Mouse (Mus musculus) thymus, postnatal 10 days (tissue): ENCODE measurements around the gene Plekhg1.

ENCODE experiments used
- DNase-seq, 2 experiments: peaks; one replicate each; pipeline ENCODE4 v3.0.0; 2021; ENCODE audit warnings: low spot score in 2 of 2

Gene Plekhg1

DNA sequence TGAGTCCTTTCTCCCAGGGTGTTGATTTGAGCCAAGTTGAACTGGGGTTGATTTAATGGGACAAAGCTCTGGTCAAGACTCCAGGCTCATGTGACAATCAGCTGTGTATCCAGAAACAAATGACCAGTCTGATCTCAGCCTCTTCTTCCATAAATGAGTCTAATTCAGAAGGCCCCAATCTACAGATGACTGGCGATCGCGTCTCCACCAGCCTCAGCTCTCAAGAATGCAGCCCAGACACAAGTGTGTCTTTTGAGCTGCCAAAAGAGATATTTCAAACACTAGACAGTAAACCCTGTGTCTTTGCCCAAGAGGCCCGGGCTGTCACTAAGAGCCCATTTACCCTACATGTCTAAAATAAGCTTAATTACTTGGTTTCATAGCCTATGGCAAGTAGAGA is 148.3 kb downstream of the Plekhg1 start:
- no peak for DNase-seq

DNA sequence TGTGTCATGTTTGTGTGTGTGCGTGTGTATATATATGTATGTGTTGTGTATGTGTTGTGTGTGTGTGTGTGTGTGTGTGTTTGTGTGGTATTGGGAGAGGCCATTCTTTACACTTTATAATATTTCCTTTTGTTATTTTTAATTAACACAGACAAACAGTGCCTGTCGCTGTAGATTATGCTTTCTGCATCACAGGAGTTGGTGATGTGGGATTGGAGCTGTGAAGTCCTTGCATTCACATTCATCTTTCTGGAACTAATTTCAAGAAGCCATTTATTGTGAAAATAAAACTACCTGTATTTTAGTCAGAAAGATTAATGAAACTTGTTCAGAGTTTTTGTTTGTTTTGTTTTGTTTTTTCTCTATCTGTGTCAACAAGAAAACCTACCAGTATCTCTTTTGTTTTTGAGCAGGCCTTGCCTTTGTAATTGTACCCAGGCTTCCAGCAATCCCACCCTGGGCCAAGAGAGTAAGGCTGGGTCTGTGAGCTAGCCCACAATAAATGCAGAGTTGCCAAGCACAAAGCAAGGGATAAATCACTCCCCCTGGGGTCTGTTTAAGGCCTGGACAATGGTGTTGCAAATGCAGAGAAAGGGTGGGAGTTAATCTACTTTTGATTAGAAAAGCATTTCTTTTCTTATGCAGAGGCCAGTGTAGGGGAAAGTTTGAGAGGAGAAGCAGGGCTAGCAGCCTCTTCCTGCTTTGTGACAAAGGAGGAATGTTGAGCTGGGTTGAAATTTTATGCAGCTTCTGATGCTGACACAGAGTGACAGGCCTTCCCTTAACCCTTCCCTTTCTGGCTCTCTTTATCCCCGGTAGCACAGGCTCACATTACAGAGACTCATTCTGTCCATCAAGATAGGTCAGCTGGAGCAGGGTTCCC is 151.5 kb downstream of the Plekhg1 start:
- no peak for DNase-seq

DNA sequence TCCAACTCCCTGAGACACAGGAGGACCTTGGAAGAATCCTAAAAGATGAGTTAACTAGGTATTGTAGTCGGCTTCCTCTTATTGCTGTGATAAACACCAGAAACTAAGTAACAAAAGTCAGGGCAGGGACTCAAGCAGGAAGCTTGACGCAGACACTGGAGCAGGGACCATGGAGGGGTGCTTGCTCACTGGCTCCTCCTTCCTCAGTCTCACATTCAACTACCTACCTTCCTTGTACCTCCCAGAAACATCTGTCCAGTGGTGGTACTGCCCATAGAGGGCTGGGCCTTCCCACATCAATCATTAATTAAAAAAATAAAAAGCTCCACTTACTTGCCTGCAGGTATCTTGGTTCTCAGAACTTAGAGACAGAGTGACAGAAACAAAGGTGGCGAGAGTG is 152.2 kb downstream of the Plekhg1 start:
- DNase-seq: no peak

DNA sequence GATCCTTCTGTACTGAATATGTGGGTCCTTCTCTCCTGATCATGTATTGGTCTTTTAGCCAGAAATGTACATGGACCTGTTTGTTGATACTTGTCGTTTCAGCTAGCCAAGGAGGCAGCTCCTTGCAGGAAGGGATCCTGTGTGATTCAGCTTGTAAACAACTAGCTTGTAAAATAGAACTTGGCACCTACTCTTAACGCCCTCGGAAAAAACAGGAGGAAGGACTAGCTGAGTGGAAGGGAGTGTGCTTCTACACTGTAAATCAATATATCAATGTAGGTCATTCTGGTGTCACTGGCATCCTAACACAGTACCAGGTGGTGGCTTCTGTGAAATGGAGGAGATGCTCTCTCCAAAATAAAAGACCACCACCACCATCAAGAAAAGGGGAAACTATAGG is 157.9 kb downstream of the Plekhg1 start:
- no peak for DNase-seq

DNA sequence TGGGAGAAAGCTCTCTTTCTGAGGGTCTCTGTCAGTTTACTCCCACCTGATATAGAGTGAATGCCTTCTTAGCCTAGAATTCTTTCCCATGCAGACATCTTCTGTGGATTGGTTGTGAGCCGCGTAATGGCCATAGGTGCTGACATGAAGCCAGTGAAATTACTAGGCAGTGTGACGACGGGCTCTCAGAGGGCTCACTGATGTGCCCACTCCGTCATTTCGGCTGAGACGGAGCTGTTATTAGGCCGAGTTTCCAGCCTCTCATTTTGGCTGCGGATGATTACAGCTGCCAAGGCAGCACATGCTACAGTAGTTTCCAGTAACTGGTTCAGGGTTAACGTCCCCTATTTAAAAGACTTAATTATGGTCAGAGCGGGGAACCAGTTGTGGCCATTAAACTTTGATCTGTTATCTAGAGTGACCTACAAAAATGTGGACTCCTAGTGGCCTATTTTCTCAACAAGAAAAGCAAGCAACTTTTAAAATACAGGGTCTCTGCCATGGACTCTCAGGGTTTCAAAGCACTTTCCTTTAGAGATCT is 160.3 kb downstream of the Plekhg1 start:
- no peak for DNase-seq

DNA sequence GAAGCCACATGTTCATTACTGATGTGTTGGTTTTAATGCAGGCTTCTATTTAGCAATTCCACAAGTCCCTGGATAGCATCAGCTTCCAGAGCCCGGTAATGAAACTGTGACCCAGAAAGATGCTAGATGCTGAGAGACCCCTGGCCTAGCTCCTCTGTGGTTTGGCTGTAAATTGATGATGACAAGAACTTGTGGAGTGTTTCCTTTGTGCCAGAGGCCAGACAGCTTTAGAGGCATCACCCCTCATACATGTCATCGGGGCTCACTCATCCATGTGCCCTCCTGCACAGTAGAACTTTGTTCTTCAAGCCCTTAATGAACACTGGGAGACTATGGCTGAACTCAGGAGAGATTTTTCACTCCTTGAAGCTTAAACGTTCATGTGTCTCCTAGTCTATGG is 165.6 kb downstream of the Plekhg1 start:
- no peak for DNase-seq

DNA sequence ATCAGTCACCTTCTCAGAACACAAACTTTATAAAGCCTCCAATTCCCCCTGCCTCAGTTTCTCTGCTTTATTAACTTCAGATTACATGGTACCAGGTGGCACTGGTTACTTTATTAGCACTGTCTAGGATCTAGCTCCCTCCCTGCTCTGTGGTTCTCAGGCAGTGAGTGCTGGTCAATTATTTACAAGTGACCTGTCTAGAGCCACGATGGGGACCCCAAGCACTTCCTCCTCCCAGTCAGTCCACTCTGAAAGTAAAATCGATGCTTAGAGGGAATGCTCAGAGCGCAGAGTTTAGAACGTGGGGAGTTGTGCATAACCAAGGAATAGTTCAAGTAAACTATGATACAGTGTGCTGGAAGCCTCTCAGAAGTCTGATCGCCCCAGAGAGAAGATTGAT is 173.9 kb downstream of the Plekhg1 start:
- DNase-seq: no peak

DNA sequence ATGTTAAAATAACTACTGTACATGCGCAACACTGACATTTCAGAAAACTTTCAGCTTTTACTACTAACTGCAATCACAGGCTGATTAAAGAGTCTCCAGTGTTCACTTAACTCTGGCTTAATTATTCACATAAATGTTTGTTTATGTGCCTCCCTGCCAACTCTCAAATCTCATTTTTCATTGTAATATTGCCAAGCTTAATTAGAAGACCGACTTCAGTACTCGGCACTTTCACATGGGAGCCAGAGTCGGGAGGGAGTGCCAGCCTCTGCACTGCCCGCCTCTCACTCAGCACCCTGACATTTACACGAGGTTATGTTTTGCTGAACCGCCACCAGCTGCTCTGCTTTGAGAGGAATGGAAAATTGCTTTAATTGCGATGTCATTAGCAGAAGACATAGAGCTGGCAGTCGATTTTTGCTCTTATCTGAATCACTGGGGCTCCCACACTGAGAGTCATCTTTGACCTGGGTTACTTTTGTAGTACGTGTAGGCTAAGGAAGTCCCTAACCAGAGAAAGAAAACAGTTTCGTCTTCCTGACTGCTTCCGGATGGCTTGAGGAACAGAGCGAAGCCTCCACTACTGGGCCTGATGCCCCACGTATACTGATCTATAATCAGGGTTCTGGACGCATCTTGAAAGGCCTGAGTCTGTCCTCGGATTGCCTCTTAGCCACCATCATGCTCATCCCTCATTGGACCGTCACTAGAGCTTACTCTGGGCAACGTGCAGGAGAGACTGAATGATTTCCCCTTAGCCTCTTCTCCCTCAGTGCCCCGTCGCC is 180.4 kb downstream of the Plekhg1 start:
- DNase-seq: no peak

DNA sequence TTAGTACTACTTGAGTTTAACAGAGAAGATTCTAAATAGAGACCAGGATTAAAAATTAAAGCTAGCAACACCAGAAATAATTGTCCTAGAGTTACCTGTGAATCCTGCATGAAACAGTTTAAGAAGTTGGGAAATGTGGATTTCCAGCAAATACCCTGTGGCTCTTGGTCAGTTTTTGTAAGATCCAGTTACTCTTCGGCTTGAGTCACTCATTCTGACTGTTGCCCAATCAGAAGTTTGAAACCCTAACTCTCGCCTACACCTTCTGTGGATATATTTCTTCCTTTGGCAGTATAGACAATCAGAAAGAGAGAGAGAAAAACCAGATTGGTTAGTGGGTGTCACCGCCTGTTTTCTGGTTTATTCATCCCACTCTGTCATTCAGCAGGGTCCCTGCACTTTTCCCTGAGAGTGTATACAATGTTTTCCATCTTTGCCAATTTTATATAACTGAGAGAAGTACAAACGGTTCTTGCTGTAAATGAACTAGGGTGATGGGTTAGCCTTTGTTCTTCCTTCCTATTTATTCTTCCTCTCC is 187.9 kb downstream of the Plekhg1 start:
- DNase-seq: no peak

DNA sequence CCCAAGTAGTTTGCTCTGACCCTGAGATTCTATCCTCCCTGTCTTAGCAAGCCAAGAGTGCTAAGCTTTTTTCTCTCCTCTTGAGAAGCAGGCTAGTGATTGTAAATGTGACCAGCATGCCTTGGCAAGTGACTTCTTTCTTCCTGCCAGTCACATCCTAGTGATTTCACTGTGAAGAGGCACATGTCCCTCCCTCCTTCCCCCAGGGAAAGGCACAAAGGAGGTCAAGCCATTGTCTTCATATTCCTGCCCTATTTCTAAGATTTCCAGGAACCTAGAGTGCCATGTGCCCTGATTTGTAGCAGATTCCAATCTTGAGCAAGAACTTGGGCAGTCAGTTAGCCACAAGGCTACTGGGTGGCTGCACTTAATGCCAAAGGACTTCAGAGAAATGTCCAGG is 191.7 kb downstream of the Plekhg1 start:
- DNase-seq: no peak

DNA sequence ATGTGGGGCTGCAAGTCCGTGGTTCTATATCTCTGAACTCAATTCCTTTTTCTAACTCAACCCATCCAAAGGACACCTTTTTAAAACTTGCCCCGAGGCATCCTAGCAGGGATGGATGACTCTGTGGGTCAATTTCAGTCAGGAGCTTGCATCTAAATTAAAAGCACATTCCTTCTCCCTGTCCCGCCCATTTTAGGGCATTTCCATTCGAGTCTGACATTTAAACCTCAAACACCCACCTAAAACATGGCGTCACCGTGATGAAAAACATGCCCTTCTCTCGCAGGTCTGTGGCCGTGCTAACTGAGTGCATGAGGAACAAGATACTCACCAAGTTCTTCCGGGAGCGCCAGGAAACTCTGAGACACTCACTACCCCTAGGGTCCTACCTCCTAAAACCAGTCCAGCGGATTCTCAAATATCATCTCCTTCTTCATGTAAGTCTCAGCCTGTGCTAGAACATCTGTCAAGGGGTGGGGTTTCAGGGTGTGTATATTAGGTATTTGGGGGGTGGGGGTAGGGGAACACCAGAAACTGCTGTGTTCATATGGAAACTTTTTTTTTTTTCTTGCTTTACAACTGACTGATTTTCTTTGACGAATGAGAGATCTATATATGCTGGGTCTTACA is 193.3 kb downstream of the Plekhg1 start:
- DNase-seq: no peak

DNA sequence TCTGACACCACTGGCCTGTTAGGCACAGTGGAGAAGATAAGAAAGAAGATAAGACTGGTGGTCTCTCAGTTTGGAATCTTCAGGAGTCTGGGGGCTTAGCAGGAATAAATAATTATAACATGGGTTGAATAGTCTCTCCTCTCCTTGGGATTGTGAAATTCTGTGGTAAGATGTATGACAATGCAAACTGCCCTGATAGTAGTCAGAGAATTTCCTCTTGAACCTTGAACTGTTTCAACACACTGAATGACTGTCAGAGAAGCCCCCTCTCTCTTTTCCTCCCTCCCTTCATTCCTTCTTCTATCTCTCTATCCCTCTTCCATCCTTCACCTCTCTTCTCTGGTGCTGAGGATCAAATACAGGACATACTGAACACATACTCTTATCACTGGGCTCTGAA is 196.7 kb downstream of the Plekhg1 start:
- no peak for DNase-seq

DNA sequence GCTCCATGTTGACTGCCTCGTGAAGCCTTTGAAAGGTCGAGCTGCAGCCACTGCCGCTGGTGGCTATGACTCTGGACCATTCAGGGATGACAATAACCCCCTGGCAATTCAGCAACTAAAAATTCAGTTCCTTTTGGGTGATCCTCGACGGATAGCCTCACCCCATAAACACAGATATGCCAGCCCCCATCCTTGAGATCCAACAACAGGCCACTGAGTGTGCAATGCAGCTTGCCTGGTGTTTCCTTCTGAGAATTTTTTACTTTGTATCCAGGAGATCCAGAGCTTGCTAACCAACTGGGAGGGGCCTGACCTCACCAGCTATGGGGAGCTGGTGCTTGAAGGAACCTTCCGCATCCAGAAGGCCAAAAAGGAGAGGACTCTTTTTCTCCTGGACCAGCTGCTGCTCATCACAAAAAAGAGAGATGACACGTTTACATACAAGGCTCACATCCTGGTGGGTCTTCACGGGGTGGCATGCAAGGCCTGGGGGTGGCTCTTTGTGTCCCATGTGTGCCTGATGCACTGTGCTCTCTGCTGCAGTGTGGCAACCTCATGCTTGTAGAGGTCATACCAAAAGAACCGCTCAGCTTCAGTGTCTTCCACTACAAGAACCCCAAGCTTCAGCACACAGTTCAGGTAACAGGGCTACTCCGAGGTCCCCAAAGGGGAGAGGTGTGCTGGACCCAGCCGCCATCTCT is 199.9 kb downstream of the Plekhg1 start:
- DNase-seq: no peak

DNA sequence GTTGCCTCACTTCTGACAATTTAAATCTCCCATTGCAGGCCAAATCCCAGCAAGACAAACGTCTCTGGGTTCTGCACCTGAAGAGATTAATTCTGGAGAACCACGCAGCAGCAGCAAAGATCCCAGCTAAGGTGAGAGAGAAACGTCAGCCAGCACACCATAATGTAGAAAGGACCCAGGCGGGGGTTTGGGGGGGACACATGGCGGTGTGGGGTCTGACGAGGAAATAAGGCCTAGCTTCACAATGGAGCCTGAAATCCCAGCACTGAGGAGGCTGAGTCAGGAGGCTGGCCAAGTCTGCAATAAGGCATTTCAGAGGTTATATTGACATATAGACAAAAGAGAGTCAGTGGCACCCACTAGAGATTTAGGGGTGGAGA is 200.4 kb downstream of the Plekhg1 start:
- DNase-seq: no peak

DNA sequence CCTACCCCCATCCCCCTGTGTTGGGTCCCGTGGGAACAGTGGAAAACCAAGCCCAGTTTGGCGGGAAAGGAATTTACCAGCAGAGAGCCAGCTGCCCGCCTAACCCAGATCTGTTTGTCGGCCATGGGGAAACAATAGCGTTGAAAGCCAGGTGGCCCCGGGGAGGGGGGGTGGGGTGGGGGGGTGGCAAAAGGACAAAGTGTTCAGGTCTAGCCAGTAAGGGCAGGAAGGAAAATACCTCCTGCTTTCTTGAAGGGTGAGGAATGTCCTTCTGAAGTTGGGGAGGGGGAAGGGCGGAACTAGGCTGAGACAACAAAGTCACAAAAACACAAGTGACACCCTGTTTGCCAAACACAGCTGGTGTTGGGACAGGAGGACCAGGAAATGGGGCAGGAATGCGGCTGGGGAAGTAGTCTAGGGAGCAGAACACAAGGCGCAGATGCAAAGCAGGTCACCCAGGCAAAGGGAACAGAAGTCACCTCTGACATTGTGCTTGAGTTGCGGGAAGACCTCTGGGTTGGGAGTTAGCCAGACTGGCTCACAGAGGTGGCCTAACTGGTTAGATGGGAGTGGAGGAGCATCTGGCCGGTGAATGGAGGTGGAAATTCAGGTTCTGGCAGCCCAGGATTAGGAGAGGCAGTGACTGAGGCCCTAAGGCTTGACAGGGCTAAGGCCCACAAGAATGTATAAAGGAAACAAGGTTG is 201.0 kb downstream of the Plekhg1 start:
- DNase-seq: no peak

DNA sequence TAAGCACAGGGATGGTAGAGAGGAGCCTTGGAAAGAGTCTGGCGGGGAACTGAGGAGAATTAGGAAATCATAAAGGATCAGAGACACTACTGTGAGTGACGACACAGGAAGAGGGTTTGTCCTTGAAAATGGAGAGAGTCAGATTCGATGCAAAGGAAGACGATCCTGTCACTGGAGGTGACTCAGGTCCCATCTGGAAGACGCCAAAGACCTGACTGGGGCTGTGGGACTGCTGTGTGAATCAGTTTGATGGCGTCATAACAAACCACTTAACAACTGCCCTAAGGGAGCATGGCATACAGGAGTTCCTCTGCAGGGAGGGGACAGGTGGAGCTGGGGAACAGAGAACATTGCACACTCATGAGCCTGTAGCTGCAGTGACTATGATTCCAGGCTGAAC is 202.1 kb downstream of the Plekhg1 start:
- no peak for DNase-seq

DNA sequence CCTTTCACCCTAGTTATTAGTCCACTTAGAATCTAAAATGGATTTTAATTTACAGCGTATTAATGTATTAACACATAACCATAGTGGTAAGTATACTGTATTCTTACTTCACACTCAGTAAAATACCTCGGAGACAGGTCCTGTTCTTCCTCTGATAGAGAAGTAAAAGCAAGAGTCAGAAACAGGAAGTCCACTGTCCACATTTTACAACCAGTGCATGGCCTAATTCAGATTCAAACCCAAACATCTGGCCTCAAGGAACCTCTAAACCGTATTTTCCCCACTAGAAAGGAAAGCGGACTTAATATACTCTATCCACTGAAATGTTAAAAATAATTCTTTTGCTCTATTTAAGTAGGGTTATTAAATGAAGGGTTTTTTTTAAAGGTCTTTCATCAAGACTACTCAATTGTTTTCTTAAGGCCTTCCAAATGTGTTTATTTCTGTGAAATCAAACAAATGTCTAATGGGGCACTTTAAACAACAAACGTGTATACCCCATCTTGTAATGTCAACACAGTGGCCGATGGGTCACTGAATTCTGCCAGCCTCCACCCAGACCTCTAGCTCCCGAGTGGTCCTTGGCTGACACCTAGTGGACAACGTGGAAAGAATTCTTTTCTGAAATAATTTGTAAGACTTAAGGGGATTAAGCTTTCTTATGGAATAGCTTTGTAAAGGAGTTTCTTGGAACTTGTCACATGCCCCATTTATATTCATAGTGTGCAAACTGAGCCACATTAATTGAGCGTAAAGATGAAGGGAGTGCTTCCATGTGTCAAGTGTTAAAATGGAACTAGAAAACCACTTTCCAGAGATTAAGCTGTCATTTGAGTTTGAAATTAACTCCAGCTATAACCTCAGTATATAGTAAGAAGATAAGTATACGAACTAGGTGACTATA is 203.6 kb downstream of the Plekhg1 start:
- DNase-seq: peak in 1 of 2 experiments; percentile 39

DNA sequence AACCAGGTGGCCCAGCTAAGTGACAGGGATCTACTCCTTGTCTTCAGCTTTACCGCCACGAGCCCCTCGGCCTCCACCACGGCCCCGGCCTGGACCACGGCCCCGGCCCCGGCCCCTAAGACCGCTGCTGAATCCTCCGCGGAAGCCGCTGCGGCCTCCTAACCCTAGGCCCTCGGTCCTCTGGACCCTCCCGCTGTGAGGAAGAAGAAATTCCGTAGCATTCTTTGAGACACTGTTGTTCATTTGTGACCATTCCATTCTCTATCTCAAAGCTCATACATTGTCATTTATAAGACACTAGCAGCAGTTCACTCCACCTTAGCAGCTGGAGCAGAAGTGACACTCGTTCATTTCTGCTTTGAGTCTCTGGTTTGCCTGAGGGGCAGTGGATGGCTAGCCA is 206.7 kb downstream of the Plekhg1 start:
- DNase-seq: no peak

DNA sequence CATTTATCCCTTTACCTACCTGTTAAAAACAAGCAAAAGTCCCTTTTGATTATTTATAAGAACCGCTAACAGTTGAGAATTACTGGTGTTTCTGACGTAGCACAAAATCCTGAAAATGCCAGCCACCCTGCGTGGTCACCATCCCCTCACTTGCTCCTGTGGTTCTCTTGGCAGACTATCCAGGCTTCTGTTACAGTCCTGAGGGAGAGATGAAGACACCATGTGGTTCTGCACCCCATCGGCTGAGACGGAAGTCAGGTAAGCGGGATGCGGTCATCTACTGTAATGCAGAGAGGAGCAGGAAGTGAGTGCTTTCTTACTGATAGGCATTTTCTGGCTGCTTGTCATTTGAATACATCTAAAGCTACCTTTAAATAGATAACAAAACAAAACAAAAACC is 207.2 kb downstream of the Plekhg1 start:
- no peak for DNase-seq

DNA sequence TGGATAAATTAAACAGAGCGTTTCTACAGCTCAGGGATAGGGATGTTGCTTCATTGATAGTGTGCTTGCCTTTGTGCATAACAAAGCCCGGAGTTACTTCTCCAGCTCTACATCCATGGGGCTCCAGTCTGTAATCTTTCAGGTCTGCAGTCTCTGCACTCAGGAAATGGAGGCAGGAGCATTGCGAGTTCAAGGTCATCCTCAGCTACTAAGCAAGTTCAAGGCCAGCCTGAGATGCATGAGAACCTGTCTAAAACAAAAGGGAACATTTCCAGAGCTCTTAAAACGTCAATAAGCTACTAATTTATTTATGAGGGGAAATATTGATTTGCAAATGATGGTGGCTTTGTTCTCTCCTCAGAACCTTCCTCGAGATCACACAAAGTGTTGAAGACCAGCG is 209.1 kb downstream of the Plekhg1 start:
- no peak for DNase-seq
